Mouse (Mus musculus) frontal cortex, postnatal 36 days (tissue): ENCODE results near the gene Epha2.

Experiments
- DNase-seq, 2 experiments: peaks; one replicate each; pipeline ENCODE4 v3.0.0; 2022; ENCODE audit warnings: low spot score in 2 of 2

The Epha2 gene

DNA sequence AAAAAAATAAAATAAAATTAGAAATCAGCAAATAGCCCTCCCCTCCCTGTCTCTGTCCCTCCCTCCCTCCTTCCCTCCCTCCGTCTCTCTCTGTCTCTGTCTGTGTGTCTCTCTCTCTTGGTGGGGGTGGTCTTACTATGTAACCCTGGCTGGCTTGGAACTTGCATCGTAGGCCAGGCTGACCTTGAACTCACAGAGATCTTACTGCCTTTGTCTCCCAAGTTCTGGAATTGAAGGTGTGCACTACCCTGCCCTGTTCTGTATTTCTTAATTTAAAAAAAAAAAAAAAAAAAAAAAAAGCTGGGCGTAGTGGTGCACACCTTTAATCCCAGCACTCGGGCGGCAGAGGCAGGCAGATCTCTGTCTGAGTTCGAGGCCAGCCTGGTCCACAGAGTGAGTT is 21.3 kb upstream of the Epha2 start:
- no peak for DNase-seq

DNA sequence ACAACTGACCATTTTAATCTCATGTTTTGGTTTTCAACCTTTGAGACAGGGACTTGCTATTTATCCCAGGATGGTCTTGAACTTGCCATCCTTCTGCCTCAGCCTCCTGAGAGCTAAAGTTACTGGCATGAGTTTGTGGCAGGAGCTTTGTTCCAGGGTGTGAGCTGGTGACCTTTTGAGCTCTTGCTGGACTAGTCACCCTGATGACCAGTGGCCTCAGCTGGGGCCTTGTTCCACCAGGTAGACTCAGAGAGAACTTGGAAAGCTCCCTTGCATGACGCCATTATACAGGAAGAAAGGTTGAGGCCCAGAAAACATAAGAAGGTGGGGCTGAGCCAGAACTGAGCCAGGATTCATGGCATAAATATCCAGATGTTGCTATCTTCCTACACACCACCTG is 20.6 kb upstream of the Epha2 start:
- DNase-seq, result no peak

DNA sequence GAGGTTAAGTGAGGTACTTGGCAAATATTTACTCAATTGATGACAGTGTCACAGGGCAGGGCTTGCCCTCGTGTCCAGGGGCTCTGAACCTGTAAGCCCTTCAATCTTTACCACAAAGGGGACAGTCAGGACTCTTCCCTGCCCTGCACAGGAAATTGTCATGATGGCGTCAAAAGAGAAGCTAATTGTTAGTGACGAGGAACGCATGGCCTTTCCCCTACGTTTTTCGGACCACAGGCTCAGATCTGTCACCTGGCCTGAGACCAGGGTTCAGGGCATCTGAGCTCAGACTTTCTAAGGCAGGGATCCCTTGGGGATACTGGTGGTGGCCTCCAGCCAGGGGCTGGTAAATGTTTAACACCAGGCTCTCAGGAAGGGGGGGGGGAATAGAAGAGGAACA is 19.9 kb upstream of the Epha2 start:
- no peak for DNase-seq

DNA sequence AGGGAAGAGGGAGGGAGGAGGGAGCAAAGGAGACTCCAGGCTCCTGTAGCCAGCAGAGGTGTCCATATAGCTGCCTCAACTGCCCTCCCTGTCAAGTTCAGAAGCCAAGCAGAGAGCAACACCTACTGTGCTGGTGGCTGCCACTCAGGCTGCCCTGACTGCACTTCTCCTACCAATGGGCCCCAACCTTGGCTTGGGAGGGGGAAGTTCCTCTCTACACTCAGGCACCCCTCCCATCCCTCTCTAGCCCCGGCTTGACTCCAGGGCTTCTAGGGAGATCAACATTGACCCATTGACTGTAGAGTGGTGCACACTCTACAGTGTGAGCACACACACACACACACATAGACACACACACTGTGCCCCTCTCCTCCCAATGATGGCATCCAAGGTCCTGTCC is 19.5 kb upstream of the Epha2 start:
- DNase-seq, result no peak

DNA sequence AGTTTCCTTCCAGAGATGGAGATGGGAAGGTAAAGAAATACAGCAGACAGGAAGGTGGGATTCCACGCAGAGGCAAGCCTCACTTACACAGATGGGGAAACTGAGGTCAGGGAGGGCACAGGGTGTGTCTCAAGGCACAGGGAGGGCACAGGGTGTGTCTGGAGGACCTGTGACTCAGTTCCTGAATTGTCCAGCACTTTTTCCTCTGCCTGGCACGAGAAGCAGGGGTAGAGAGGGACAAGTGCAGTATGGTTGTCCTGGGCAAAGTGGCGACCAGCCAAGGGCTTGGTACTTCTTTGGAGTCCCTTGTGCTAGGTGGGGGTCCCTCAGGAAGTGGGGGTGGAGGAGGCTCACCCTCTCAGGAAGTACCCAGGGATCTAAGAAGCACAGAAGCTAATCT is 19.0 kb upstream of the Epha2 start:
- DNase-seq, result no peak

DNA sequence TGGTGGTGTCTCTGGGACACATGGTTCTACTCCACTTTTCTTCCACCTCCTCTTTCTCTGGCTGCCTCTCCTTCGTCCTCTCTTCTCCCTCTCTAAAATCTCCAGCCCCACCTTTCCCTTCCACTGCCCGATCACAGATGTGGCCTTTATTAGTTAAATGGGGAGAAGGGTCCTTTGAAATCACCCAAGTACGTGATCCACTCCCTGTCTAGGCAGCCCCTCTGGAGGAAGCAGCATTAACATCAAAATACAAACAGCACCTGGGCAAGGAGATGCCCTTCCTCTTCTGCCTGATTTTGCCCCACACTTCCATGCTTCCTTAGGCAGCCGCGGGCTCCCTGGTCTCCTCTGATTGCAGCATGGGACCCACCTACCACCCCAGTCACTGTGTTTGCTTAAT is 18.4 kb upstream of the Epha2 start:
- no peak for DNase-seq

DNA sequence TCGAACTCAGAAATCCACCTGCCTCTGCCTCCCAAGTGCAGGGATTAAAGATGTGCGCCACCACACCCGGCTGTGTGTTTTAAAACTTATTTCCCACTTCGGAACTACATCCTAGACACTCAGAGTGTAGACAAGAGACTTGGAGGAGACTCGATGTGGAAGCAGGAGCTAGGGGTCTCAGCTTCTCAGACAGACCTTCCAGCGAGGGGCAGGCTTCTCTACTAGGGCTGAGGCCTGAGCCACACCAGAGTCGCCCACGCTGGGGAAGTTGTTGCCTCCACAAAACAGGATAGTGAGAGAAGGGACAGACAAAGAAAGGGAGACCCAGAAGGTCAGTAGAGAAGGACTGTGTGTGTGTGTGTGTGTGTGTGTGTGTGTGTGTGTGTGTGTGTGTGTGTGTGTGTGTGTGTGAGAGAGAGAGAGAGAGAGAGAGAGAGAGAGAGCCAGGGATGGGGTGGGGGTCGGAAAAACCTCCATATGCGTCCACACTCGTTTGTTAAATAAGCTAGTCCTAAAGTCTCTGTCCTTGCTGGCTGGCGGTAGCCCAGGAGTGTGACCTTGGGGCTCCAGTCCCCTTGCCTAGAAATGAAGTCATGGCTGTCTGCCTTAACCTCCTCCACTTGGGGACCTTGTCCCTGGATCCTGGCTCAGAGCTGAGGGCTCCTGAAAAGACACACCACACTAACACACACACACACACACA is 17.7 kb upstream of the Epha2 start:
- no peak for DNase-seq

DNA sequence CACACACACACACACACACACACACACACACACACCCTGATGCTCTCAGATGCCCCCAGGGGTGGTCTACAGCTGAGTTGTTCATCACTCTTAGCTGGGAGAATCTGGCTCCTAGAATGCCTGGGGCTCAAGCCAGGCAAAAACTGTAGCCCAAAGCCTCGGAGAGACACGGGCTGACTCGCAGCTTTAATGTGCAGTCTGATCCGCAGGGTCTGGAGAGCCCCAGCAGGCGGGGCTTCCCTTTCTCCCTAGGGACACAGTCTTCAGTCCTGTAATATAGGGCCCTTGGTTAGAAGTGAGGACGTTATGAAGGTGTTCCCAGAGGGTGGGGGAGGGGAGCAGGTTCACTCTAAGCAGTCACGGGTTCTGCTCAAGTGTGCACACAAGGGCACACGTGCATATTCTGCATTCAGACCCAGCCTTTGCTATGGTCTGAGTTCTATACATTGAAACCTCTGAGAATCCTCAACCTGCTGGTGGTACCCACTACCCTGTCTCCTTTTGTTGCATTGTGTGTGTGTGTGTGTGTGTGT is 17.1 kb upstream of the Epha2 start:
- DNase-seq, result no peak

DNA sequence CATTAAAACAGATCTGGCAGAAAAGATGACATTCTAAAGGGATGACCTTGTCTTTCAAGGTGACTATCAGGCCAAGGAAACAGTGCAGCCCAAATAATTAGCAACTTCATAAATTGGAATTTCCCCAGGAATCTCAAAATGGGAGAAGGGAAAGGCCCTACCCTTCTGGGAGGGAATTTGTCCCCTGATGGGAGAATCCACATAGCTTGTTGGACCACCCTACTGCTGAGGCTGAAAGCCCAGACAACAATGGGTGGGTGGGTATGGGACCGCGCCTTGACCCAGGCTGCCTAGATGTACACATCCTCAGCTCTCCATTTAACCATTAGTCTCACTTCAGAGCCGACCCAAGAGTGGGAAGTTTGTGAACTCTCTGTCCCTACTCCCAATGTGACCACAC is 16.6 kb upstream of the Epha2 start:
- DNase-seq, result no peak

DNA sequence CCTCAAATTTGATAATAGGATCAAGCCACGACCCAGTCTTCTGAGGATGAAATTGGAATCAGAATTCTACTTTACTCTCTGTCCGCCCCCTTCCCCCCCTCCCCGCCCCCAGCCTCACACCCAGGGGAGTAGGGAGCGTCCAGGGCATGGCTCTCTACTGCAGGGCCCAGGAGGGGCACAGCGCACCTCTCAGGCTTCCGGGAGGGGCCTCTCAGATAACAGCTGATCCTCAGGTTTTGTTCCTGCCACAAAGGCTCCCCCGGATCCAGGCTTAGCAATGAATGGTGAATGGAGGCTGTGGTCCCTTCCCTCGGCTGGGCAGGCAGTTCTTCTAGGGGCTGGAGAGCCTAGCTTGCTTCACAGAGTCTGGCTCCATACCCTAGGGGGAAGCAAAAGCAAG is 15.9 kb upstream of the Epha2 start:
- DNase-seq, result no peak

DNA sequence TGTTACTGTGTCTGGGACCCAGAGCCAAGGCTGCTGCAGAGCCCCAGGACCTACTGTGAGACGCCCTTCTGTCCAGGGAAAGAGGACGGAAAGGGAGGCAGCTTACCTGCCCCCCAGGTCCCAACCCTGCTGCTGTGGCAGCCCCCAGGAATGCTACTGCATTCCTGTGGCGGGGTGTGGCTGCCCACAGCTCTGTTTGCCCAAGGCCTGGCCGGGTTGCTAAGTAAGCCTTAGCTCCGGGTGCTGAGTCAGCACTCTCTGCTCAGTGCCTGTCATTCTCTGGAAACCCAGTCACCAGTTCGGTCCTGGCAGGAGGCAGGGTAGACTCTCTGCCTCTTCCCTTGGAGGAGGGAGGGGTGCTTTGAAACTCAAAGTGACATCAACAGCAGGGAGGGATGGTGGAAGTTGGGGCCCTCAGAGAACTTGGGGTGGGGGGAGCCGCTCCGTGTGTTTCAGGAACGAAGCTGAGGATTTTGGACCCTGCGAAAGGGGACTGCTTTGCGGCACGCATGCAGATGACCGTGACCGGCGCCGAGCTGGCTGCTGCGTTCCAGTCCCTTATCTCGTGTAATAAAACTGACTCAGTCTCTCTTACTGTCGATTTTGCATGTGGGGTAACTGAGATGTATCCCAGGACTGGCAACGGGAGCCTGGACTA is 14.1 kb upstream of the Epha2 start:
- DNase-seq, result no peak

DNA sequence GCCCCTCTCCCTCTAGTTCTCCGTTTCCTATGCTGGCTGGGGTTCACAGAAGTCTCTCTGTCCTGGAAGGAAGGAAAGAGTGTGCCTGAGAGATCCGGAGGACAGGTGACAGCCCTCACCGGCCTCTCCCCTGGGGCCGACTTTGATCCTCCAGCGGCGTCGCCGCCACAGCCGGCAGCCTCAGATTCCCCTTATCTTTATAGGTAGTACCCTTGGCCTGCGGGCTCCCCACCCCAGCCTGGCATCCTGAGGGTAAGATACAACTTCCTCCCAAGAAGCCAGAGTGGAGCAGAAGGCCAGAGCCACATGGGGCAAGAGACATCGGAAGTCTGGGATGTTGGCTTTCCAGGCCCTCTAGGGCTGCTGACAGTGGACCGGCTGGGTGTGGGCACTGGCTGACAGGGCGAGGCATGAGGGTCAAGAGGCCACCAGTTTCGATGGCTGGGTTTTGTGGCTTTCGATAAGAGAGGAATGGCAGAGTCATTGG is 13.5 kb upstream of the Epha2 start:
- no peak for DNase-seq

DNA sequence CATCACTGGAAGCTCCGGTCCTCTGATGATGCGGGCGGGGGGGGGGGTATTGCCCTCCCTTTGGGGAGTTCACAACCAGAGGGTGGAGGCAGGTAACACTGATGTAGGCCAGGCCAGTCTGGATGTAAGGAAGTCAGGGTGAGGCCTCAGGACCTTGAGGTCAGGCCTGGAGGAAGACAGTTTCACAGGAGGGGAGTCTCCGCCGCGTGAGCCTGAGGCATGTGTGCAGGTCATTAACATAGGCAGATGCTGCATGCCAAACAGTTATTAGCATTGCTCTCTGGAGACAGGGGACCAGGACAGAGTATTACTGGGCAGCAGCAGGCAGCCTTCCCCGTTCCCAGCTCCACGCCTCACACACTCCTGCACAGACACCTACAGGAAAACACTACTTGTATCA is 12.9 kb upstream of the Epha2 start:
- no peak for DNase-seq

DNA sequence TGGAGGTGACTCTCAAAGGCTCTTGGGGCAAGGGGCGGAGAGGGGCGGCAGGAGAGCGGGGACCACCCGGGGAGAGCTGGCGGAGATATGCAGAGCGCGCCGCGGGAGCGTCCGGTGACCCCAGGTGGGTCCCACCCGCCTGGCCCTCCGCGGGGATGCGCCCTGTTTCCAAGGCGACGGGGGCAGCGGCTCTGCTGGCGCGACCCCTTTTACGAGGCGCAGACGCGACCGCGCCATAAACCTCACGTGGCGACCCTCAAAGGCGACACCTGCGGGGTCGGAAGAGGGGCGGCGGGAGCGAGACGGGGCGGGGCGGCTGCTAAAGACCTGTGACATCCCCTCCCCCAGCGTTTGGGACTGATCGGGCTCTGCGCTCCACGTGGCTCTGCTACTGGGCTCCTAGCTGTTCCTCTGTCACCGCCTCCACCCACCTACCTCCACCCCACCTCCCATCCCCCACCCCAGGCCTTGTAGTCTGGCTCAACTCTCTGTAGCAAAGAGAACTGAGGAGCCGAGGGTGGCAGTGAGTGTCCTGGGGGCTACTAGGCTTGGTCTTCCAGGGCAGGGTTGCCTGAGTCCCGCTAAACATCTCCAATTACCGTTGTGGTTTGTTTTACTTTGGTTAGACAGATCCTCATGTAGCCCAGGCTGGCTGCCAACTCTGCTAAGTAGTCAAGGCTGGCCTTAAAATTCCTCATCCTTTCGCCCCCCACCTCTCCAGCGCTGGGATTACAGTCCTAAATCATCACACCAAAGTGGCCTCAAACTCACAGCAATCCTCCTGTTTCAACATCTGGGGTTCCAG is 9.3 kb upstream of the Epha2 start:
- no peak for DNase-seq

DNA sequence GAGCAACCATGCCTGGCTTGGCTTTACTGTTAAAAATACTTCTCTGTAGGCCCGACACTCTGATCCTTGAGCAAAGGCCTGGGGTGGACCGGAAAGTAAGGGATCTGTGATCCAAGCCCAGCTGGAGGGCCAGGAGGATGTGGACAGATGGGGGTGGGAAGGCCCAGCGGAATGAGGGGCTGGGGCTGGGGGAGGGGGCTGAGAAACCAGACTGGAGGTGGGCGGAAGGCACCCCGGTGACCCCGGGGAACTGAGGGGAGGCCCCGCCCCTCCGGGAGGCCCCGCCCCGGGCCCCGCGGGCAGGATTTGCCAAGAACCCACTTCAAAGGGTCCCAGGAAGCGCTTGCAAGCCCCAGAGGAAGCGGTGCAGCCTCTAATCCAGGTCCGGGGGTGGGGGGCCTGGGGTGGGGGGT is 5.3 kb upstream of the Epha2 start:
- DNase-seq, result no peak

DNA sequence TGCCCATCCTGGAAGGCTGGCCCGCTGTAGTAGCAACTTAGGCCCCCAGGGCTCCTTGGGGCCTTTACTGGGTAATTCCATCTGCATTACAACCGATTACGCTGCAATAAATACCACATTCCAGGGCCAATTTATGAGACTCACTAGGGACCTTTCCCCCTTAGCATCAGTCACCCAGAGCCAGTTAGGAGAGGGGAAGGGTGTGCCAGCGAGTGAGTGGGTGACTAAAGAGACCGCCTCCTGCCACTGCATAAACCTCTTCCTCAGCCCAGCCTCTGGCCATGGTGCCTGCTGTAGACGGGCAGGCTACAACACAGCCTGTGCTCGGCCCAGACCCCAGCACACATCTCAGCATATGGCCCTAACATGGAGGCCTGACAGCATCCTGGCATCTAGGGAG is 3.1 kb upstream of the Epha2 start:
- DNase-seq, result no peak

DNA sequence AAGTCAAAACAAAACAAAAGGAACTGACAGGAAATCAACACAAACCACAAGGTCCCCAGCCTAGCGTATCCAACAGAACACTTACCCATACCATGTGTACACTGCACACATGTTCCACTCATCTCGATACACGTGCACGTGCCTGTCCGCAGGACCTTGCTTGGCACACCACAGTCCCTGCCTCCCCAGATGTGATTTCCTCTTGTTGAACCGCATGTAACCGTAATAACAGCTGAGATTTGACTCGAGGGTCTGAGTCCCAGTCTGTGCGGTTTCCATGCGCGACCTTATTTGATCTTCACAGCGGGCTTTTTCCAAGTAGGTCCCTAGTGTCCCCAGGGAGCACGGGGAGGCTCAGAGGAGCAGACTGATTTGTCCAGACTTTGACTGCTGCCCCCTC is 1.7 kb upstream of the Epha2 start:
- no peak for DNase-seq

DNA sequence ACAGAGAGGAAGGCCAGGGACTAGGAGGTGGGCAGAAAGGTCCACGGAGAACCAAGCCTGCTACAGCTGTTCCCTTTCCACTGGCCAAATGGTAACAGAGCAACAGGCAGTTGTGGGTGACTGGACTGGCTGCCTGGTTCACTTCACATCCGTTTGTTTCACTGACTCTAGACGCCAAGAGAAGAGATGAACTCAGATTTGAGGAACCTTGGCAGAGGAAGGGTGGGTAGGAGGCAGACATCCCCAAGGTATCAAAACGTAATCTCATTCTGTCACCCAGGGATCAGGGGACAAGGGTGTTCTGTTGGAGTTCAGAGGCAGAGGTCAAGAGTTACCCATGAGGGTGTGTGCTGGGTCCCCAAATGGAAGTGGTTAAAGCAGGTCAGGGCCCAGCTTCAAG is 844 bp upstream of the Epha2 start:
- DNase-seq, result no peak

DNA sequence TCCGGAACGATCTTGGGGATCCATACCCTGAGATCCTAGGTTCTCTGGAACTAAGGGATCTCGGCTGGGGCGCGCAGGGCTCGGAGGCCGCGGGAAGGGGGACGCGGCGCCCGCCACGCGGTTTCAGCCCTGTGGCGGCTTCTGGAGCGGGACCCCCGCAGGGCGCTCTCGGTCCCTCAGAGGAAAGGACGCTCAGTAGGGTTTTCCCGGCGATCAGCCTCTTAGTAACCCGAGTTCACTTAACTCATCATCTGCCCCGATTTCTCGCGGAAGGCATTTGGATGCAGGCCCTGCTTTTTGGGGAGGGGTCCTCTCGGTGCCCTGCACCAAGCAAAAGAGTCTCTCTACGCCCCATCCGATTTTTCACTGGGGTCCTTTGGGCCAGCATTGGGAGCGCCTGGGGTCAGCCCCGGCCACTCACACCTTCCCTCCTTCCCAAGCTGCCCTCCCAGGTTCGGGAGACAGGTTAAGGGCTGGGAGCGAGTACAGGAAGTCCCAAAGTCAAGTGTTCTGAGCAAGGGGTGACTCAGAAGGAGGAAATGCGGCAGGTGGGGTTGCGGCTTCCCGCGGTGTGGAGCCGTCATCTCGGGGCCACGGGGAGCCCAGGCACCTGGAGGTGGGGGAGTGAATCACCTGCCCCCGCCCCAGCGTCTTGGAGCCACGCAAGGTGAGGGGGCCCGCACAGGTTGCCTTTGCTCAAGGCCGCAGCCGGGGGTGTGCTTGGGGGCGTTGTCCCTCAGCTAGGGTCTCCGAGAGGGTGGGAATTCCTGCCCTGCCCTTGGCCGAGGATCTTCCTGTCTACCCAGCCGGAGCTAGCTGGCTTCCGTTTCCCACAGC is 769 bp downstream of the Epha2 start:
- DNase-seq, result no peak

DNA sequence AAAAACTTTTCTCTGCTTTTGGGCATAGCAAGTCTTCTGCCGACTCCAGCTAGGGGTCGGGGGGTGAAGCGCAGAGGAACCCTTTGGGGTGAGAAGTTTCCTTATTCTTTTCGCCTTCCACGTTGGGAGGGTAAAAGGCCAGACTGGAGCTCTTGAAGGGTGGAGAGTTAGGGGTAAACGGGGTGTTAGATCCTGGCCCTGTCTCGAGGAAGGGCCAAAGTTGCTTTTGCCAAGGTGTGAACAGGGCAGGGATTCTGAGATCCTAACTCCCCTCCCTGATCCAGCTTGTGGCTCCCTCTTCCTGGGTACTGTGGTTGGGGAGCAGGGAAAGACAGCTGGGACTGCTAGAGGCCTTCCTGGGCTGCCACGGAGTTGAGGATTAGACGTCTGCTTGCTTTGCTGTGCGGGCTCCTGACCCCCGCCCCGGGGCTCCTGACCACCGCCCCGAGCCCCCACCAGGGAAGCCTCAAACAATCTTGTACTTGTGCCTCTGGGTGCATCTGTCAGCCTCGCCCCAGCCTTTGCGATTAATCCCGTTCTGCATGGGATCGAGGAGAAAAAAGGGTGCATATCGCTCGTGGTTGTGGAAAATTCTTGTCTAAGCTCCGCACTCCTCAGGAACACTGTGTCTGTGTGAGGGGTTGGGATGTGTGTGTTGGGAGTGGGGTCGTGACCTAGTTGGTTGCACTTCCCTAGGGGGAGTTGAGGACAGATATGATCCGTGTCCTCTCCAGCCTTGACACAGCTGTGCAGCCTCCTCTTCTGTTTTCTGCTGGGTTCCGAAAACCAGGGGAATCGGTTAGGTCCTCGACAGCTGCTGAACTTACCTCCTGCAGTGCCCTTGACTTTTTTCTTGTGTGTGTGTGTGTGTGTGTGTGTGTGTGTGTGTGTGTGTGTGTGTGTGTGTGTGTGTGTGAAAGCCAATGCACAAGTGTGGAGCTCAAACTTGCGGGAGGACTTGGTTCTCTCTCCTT is 1.7 kb downstream of the Epha2 start:
- no peak for DNase-seq
